Mouse (Mus musculus): ENCODE data around the gene Wnt9a. TPM values are rescaled to one million over a fixed set of nuclear protein-coding genes. Genes with fewer than 3 reads are reported as not detected.
A peak's percentile ranks its signal among the peaks of the same experiment; 100 is the strongest.

The Wnt9a gene
- polyA plus RNA-seq, 1 experiment from 2014 or later, result 1.6 TPM

DNA sequence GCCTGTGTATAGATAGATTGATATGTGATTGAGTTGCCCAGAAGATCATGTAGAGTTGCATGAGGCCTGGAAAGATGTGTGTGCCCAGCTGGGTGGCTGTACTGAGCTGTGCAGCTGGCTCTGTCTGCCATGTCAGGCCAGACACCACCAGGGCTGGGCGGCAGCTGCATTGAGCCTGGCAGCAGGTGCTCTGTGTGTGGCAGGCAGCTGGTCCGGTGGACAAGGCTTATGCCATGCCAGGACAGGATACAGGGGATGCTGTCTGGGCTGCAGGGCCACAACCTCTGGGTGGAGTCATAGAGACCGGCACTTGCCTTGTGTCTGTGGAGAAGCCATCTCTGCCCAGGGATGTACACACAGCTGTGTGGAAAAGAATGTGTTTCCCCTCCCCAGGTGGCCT lies 16.3 kb downstream of the Wnt9a start:
- H3K9ac ChIP-seq (ENCODE audit: low read length), result no peak overlapping the region
- DNase-seq (ENCODE audit: low spot score), result no peak
- ATAC-seq (ENCODE audit: insufficient read depth, low FRiP score, low TSS enrichment), result no peak
- no peaks in the 10 kb centered on the region for H3K9me3 ChIP-seq (ENCODE audit: control insufficient read depth, low read length)
- no peaks in the 10 kb centered on the region for H3K27me3 ChIP-seq (ENCODE audit: control insufficient read depth, insufficient read depth, low read length)
- no peak overlapping the region for H3K27ac ChIP-seq (ENCODE audit: low read depth, low read length)
- no peak overlapping the region for H3K4me2 ChIP-seq (ENCODE audit: low read depth)
- no peak overlapping the region for H3K4me3 ChIP-seq (ENCODE audit: low read depth, low read length)
- no peaks in the 10 kb centered on the region for H3K36me3 ChIP-seq (ENCODE audit: control insufficient read depth, insufficient read depth, low read length)
- H3K4me1 ChIP-seq (ENCODE audit: control insufficient read depth, insufficient read depth, low read length), result no peaks in the 10 kb centered on the region
- 86% methylated on average over 3 of the region's 3 CpGs for WGBS

DNA sequence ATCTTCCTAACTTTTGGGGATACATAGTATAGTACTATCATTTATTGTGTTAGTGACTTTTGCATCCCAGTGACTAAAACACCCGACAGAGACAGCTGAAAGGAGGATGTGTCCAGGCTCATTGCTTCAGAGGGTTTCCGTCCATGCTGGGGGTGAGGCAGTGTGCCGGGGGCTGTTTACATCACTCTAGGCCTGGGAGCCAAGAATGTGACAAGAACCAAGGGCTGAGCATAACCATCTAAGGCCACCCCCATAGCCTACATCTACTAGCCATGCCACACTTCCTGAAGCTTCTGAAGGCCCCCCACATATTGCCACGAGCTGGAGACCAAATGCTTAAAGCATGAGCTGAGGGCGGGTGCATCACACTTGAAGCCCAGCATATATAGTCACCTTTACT lies 18.0 kb downstream of the Wnt9a start:
- Histone ChIP-seq H3K9ac (ENCODE audit: low read length) (no peak overlapping the region), H3K4me3 (ENCODE audit: low read depth, low read length) (no peak overlapping the region), H3K9me3 (ENCODE audit: control insufficient read depth, low read length) (no peaks in the 10 kb centered on the region), H3K4me1 (ENCODE audit: control insufficient read depth, insufficient read depth, low read length) (no peaks in the 10 kb centered on the region), H3K4me2 (ENCODE audit: low read depth) (no peak overlapping the region), H3K27me3 (ENCODE audit: control insufficient read depth, insufficient read depth, low read length) (no peaks in the 10 kb centered on the region), H3K36me3 (ENCODE audit: control insufficient read depth, insufficient read depth, low read length) (no peaks in the 10 kb centered on the region), H3K27ac (ENCODE audit: low read depth, low read length) (no peak overlapping the region)
- 74% methylated on average over 5 of the region's 5 CpGs for WGBS
- no peak for DNase-seq (ENCODE audit: low spot score)
- ATAC-seq (ENCODE audit: insufficient read depth, low FRiP score, low TSS enrichment), result no peak

DNA sequence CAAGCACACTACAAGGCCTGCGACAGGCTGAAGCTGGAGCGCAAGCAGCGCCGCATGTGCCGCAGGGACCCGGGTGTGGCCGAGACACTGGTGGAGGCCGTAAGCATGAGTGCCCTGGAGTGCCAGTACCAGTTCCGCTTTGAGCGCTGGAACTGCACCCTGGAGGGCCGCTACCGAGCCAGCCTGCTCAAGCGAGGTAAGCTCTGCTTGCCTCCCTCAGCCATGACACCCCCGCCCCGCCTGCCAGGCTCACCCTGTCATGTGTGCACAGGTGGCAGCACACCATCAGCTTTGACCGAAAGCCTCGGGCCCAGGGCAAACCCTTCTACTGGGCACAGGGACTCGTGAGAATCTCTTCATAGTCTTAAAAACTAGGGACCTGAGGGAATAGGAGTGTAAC lies 20.9 kb downstream of the Wnt9a start:
- ATAC-seq (ENCODE audit: insufficient read depth, low FRiP score, low TSS enrichment), result no peak
- no peak overlapping the region for H3K27ac ChIP-seq (ENCODE audit: low read depth, low read length)
- H3K4me2 ChIP-seq (ENCODE audit: low read depth), result no peak overlapping the region
- H3K9ac ChIP-seq (ENCODE audit: low read length), result no peak overlapping the region
- H3K4me1 ChIP-seq (ENCODE audit: control insufficient read depth, insufficient read depth, low read length), result no peaks in the 10 kb centered on the region
- H3K9me3 ChIP-seq (ENCODE audit: control insufficient read depth, low read length), result no peaks in the 10 kb centered on the region
- H3K4me3 ChIP-seq (ENCODE audit: low read depth, low read length), result no peak overlapping the region
- no peaks in the 10 kb centered on the region for H3K36me3 ChIP-seq (ENCODE audit: control insufficient read depth, insufficient read depth, low read length)
- 80% methylated on average over 18 of the region's 18 CpGs for WGBS
- H3K27me3 ChIP-seq (ENCODE audit: control insufficient read depth, insufficient read depth, low read length), result no peaks in the 10 kb centered on the region
- DNase-seq (ENCODE audit: low spot score), result no peak

DNA sequence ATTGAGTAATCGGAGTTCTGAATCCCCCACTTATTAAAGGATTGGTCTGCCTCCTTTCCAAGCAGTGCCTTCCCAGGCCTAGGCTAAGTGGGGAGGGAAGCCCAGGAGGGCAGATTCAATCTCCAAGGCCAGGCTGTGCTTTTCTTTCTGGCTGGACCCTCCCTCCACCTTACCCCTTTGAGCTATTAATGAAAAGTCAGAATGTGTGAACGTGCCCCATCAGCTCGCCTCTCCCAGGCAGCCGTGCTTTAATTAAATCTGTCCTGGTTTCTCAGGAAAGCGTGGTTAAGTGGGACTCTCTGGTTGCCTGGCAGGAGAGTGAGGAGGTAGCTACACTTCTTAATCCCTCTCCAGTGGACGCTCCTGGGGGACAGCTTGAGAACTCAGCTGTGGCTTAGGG lies 22.9 kb downstream of the Wnt9a start:
- no peak for DNase-seq (ENCODE audit: low spot score)
- Histone ChIP-seq H3K27me3 (ENCODE audit: control insufficient read depth, insufficient read depth, low read length) (no peaks in the 10 kb centered on the region), H3K4me3 (ENCODE audit: low read depth, low read length) (no peak overlapping the region), H3K27ac (ENCODE audit: low read depth, low read length) (no peak overlapping the region), H3K9ac (ENCODE audit: low read length) (no peak overlapping the region), H3K4me1 (ENCODE audit: control insufficient read depth, insufficient read depth, low read length) (no peaks in the 10 kb centered on the region), H3K4me2 (ENCODE audit: low read depth) (no peak overlapping the region), H3K9me3 (ENCODE audit: control insufficient read depth, low read length) (no peaks in the 10 kb centered on the region), H3K36me3 (ENCODE audit: control insufficient read depth, insufficient read depth, low read length) (no peaks in the 10 kb centered on the region)
- ATAC-seq (ENCODE audit: insufficient read depth, low FRiP score, low TSS enrichment), result no peak
- WGBS, result 41% methylated on average over 6 of the region's 6 CpGs

DNA sequence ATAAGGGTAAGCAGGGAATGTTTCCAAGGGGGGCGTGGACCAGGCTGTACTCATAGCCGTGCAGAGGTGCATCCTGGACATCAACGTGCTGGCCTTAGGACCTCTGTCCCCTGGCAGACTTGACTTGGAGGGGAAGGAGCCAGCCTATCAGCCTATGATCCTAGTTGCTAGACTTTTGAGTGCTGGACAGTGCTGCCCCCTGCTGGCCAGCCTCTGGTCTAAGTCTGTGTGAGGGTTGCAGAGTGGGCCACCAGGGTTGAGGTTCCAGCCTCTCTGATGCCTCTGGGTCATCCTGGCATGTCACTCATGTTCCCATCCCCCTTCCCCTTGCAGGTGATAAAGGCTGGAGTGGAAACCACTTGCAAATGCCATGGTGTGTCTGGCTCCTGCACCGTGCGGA lies 23.8 kb downstream of the Wnt9a start:
- no peak overlapping the region for H3K4me2 ChIP-seq (ENCODE audit: low read depth)
- no peaks in the 10 kb centered on the region for H3K27me3 ChIP-seq (ENCODE audit: control insufficient read depth, insufficient read depth, low read length)
- H3K27ac ChIP-seq (ENCODE audit: low read depth, low read length), result no peak overlapping the region
- H3K36me3 ChIP-seq (ENCODE audit: control insufficient read depth, insufficient read depth, low read length), result no peaks in the 10 kb centered on the region
- DNase-seq (ENCODE audit: low spot score) (peak; percentile 81), ATAC-seq (ENCODE audit: insufficient read depth, low FRiP score, low TSS enrichment) (no peak)
- H3K9ac ChIP-seq (ENCODE audit: low read length), result no peak overlapping the region
- 42% methylated on average over 5 of the region's 5 CpGs for WGBS
- H3K4me3 ChIP-seq (ENCODE audit: low read depth, low read length), result no peak overlapping the region
- no peaks in the 10 kb centered on the region for H3K9me3 ChIP-seq (ENCODE audit: control insufficient read depth, low read length)
- no peaks in the 10 kb centered on the region for H3K4me1 ChIP-seq (ENCODE audit: control insufficient read depth, insufficient read depth, low read length)

DNA sequence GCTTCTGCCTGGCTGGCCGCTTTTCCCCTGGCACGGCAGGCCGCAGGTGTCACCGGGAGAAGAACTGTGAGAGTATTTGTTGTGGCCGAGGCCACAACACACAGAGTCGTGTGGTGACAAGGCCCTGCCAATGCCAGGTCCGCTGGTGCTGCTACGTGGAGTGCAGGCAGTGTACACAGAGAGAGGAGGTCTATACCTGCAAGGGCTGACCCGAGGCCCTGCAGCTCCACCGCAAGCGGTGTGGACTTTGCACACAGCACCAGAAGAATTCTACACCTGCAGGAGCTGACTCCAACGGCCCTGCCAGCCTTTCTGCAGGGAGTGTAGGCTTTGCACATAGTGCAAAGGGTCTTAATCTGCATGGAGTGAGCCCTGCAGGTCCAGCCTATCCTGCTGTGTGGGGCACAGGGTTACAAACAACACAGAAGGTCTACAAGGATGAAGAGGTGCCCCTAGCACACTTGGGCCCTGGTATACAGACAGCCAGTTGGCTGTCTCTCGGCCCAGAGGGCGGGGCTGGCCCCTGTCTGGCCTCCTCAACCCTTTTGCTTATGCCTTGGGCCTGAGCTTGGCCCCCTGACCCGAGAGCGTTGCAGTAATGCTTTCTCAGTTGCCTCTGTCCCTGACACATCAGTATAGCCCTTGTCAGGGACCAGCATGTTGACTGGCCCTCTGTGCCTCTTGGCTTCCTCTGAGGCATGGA lies 24.6 kb downstream of the Wnt9a start:
- H3K4me3 ChIP-seq (ENCODE audit: low read depth, low read length), result no peak overlapping the region
- 82% methylated on average over 16 of the region's 16 CpGs for WGBS
- no peaks in the 10 kb centered on the region for H3K9me3 ChIP-seq (ENCODE audit: control insufficient read depth, low read length)
- H3K36me3 ChIP-seq (ENCODE audit: control insufficient read depth, insufficient read depth, low read length), result no peaks in the 10 kb centered on the region
- H3K27me3 ChIP-seq (ENCODE audit: control insufficient read depth, insufficient read depth, low read length), result no peaks in the 10 kb centered on the region
- H3K4me2 ChIP-seq (ENCODE audit: low read depth), result no peak overlapping the region
- DNase-seq (ENCODE audit: low spot score) (no peak), ATAC-seq (ENCODE audit: insufficient read depth, low FRiP score, low TSS enrichment) (no peak)
- H3K9ac ChIP-seq (ENCODE audit: low read length), result no peak overlapping the region
- no peak overlapping the region for H3K27ac ChIP-seq (ENCODE audit: low read depth, low read length)
- H3K4me1 ChIP-seq (ENCODE audit: control insufficient read depth, insufficient read depth, low read length), result no peaks in the 10 kb centered on the region

DNA sequence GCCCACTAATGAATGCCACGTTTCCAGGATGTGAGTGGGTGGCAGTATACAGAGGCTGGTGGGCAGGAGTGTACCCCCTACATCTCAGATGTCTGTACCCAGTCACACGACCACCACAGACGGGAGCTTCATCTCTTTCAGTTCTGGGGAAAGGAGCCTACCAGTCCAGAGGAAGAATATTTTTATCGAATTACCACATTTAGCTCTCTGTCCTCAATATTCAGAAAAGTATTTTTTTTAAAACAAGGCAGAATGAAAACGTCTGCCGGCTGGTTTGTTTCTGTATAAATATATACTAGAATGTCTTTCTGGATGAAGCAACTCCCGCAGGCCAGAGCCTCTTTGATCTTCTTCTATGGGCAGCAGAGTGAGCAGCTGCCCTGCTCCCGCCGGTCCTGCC lies 26.2 kb downstream of the Wnt9a start:
- no peak overlapping the region for H3K4me3 ChIP-seq (ENCODE audit: low read depth, low read length)
- H3K27me3 ChIP-seq (ENCODE audit: control insufficient read depth, insufficient read depth, low read length), result no peaks in the 10 kb centered on the region
- H3K27ac ChIP-seq (ENCODE audit: low read depth, low read length), result no peak overlapping the region
- 59% methylated on average over 9 of the region's 9 CpGs for WGBS
- DNase-seq (ENCODE audit: low spot score), result no peak
- no peaks in the 10 kb centered on the region for H3K9me3 ChIP-seq (ENCODE audit: control insufficient read depth, low read length)
- H3K36me3 ChIP-seq (ENCODE audit: control insufficient read depth, insufficient read depth, low read length), result no peaks in the 10 kb centered on the region
- H3K4me1 ChIP-seq (ENCODE audit: control insufficient read depth, insufficient read depth, low read length), result no peaks in the 10 kb centered on the region
- no peak overlapping the region for H3K9ac ChIP-seq (ENCODE audit: low read length)
- no peak overlapping the region for H3K4me2 ChIP-seq (ENCODE audit: low read depth)
- no peak for ATAC-seq (ENCODE audit: insufficient read depth, low FRiP score, low TSS enrichment)

DNA sequence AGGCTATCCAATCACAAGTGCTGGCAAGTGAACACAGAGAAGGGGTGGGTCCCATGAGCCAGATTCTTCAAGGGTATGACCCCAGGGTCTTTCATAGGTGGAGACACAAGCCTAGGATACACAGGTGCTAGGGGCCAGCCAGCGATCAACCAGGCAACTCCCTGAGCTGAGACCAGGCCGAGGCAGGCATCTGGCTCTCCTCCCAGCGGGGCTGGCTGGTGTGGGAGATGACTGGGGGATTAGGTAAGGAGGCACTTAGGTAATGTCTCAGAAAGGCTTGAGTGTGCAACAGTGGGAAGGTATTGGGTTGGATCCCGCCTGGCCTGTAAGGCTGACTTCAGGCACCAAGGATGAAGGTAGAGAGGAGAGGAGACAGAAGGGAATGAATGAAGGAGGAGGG lies 28.4 kb downstream of the Wnt9a start:
- no peak for DNase-seq (ENCODE audit: low spot score)
- Histone ChIP-seq H3K4me1 (ENCODE audit: control insufficient read depth, insufficient read depth, low read length) (no peaks in the 10 kb centered on the region), H3K9ac (ENCODE audit: low read length) (no peak overlapping the region), H3K36me3 (ENCODE audit: control insufficient read depth, insufficient read depth, low read length) (no peaks in the 10 kb centered on the region), H3K9me3 (ENCODE audit: control insufficient read depth, low read length) (no peaks in the 10 kb centered on the region), H3K27ac (ENCODE audit: low read depth, low read length) (no peak overlapping the region), H3K27me3 (ENCODE audit: control insufficient read depth, insufficient read depth, low read length) (no peaks in the 10 kb centered on the region), H3K4me2 (ENCODE audit: low read depth) (no peak overlapping the region), H3K4me3 (ENCODE audit: low read depth, low read length) (no peak overlapping the region)
- ATAC-seq (ENCODE audit: insufficient read depth, low FRiP score, low TSS enrichment), result no peak
- WGBS, result 80% methylated on average over 4 of the region's 4 CpGs

DNA sequence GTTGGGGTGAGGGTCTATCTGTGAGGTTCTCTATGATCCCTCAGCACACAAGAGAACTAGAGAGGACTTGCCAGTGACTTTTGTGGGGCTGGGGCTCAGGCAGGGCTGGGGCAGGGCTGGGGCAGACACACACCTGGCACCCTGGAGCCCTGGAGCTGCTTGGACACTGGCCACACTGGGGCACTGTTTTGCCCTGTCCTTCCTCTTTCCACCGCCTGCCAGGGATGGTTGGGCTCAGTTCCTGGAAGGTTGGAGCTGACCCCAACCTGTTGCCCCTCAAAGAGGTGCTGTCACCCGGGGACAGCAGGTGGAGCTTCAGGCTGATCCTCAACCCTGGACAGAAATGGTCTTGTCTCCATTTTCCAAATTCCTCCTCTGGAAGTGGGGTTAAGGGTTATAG lies 29.2 kb downstream of the Wnt9a start:
- no peak for DNase-seq (ENCODE audit: low spot score)

More for the DNA sequence above, 29.2 kb downstream of the Wnt9a start:
- Histone ChIP-seq H3K4me2 (ENCODE audit: low read depth) (no peak overlapping the region), H3K4me3 (ENCODE audit: low read depth, low read length) (no peak overlapping the region), H3K36me3 (ENCODE audit: control insufficient read depth, insufficient read depth, low read length) (no peaks in the 10 kb centered on the region), H3K27ac (ENCODE audit: low read depth, low read length) (no peak overlapping the region), H3K9me3 (ENCODE audit: control insufficient read depth, low read length) (no peaks in the 10 kb centered on the region), H3K27me3 (ENCODE audit: control insufficient read depth, insufficient read depth, low read length) (no peaks in the 10 kb centered on the region), H3K4me1 (ENCODE audit: control insufficient read depth, insufficient read depth, low read length) (no peaks in the 10 kb centered on the region), H3K9ac (ENCODE audit: low read length) (no peak overlapping the region)
- WGBS, result 44% methylated on average over 2 of the region's 2 CpGs
- ATAC-seq (ENCODE audit: insufficient read depth, low FRiP score, low TSS enrichment), result no peak

All from neural tube, embryonic 11.5 days (tissue).